Mouse (Mus musculus) frontal cortex, postnatal 36 days (tissue): Measurements from ENCODE around the gene Clcn6.

Source experiments
- DNase-seq, 2 experiments: peaks; one replicate each; pipeline ENCODE4 v3.0.0; 2022; ENCODE audit warnings: low spot score in 2 of 2

Clcn6 gene

DNA sequence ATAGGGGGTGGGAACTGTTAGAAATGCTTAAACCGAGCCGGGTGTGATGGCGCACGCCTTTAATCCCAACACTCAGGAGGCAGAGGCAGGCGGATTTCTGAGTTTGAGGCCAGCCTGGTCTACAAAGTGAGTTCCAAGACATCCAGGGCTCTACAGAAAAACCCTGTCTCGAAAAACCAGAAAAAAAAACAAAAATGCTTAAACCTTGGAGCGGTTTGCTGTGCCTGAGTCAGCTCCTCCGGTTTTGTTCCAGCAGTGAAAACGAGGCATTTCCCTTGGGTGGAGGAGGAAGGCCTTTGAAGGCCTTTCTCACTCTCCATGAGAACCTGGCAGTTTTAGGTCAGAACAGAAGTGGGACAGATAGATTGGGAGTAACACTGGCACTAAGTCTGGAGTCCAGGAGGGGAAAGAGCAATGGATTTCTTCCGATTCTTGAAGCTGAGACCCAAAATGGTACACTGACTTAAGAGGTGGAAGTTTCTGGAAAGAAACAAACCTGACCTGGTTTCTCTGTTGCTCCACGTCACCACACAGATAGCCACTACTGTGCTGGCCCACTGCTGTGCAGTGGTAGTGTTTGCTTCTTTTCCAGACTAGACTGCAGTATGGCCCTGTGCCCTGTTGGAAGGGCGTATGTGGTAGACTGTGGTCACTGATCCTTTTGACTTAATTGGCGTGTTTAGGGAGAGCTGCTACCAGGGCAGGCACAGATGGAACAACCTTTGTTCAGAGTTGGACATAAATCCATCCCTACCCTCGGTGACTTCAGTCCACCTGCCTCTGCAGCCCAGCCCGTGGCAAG, 1.6 kb upstream of the Clcn6 start:
- no peak for DNase-seq

DNA sequence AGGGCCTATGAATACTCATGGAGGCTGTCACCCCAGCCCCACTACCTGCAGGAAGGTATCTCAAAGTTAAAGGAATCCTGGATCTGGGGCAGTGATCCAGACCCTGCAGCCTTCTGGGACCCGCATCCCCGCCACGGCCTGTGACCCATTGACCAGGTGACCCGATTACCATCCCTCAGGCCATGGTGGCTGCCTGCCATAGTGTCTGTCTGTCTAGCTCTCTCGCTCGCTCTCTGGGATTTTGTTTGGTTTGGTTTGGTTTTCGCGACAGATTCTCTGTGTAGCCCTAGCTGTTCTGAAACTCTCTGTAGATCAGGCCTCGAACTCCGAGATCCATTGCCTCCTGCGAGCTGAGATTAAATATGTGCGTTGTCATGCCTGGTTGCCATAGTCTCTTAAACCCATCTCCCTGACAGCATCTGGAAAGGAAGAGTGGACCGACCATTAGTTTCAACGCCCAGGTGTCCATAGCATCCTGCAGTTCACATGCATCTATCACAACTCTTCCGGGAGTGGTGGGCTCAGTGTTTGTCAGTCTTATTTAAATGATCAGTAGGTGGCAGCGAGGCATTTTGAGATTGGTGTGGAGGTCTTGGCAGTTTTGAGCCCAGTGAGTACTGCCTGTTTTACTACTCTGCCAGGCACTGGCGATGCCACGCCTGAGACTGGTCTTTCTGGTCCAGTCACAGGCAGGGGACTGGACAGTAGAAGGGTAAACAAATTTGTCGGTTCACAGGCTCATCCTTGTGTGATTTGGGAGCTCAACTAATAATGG, 820 bp upstream of the Clcn6 start:
- no peak for DNase-seq

DNA sequence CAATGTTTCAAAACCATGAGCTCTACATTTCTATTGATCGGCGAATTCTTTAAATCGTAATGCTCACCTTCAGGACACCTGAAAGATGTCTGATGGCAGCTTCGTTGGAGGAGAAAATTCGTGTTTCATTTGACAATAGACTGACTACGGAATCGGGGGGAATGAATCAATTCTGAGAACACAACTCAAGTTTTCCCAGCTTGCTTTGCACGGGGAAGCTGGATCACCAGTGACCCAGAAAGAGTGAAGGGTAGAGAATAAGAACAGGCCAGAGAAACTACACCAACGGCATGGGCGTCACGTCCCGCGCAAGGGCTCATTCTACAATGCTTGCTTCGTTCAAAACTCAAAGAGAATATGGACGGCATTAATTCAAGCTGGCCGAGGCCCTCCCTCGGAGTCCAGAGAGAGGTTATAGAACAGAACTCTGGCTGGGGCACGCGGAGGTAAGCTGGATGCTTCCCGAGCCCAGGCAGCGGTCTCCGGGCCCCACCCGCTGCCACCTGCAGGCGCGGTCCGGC, 482 bp downstream of the Clcn6 start:
- DNase-seq = no peak

DNA sequence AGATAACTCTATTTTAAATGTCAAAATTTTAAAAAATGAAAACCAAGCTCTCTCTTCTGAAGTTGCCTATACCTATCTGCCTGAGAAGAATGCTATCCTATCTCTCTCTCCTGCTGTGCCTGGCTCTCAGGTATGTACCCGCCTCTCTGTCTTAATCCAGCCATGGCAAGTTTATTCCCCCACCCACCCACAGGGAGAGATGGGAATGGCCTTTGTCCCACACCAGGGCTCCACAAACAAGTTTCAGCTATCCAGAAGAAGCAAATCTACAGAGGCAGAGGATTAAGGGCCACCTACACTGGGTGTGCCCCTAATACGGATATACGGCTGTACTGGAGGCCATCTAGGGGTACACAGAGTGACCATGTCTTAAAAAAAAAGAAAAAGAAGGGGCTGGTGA, 3.2 kb downstream of the Clcn6 start:
- DNase-seq = no peak

DNA sequence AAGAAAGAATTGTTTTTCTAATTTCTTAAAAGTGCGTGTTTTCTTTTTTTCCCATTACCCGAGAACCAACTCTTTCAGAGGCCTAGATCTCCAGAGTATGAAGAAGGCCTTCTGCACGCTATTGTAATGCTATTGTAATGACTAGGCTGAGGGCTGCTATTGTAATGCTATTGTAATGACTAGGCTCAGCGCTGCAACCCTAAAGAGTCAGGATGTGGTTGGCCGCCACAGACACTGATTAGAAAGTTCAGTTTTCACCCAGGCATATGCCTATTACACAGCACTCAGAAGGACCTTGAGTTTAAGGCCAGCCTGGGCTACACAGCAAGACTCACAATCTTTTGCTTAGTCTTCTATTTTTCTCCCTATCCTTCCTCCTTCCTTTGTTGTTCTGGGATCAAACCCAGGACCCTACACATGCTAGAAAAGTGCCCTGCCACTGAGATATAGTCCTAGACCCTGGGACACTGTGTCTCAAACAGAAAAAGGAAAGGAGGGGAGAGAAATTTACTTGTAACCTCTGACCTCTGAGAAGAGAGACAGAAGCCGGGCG, 4.7 kb downstream of the Clcn6 start:
- DNase-seq = no peak

DNA sequence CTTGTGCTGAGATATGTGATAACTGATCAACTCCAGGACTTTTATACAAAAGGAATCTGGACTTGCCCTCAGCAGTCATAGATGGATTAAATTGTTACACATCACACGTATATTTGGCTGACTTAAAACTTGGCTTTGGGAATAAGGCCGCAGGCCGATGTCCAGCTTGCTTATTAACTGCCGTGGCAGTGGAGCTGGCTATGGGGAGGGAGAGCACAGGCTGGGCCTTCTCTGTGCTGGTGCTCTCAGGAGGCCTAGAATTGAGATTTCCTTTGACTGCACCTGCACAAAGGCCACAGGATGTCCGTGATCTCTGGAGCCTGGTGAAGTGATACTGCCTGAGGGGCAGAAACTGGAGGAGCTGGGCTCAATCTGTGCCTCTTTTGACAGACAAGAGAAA, 8.1 kb downstream of the Clcn6 start:
- DNase-seq = no peak

DNA sequence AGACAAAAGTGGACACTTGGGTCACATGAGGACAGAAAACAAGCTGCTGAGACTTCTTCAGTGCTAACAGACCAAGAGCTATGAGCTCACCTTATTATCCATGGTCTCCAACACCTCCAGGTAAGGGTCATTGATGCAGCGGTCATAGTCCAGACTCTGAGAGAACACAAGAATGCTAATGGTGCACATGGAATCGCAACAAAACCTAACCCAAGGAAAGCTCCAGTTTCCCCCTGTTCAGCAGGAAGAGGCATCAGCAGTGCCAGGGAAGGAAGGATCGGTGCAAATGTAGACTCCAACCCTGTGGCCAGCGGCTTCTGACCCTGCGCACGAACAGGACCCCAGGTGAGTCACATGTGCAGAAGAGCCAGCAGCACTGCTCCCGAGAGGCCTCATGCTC, 9.3 kb downstream of the Clcn6 start:
- no peak for DNase-seq

DNA sequence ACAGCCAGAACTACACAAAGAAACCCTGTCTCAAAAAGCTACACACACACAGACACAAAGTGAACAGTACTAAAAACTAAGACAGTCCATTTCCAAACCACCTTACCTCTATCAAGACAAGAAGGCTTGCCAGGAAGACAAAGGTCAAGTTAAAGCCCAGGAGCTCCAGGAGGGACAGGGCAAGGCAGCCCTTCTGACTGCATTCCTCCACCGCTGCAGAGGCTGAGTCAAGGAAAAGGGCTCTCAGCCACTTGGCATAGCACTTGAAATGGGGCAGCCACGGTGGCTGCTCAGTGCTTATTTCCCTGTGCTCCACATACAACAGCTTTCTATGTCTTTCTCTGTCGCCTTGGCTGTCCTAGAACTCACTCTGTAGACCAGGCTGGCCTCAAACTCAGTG, 14.6 kb downstream of the Clcn6 start:
- DNase-seq = no peak

DNA sequence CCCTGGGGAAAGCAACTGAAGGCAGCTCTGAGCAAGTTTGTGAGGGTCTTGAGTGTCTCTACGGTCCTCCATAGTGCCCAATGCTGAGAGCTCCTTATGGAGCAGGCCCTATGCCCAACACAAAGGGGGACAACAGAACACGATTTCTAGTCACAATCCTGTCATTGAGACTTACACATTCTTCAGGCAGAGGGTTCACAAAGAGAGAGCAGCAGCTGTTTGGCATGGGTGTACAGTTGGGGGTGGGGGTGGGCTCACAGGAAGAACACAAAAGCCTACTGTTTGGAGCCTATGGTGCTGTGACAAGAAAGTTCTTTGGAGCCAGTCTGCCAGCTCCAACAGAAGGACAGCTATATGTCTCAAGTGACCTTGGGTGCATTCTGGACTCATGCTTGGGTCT, 20.2 kb downstream of the Clcn6 start:
- DNase-seq = no peak

DNA sequence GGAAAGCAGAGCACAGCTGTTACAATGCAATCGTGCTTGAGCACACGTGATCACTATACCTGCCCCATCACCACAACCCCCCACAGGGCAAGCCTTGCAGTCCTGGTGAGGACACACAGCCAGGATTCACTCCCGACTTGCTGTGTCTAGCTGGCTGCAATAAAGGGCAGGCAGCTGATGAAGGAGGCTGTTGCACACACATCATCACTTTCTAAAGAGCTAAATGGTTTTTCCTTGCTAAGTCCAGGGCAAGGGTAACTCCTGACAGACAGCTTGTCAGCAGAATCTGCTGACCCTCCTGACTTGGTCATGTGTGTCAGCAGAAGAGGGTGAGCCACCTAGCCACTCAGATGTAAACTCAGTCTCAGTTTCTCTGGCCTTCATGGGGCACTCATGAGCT, 21.6 kb downstream of the Clcn6 start:
- no peak for DNase-seq

DNA sequence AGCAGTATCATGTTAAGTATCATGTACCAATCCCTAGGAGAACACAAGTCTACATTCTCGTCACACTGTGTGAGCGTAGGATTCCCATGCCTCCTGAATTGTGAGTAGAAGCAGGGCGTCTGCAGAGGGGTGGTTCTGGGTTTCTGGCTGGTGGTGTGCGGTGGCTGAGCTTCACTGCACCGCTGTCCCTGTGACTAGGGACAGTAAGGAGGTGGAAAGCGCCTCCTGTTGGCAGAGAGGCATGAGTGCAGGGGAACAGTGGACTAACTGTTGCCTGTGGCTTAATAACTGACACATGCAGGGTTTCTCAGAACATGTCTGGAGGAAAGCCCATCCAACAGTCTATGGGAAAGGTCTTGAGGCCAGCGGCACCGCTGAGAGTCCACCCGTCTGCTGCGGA, 23.2 kb downstream of the Clcn6 start:
- DNase-seq = no peak

DNA sequence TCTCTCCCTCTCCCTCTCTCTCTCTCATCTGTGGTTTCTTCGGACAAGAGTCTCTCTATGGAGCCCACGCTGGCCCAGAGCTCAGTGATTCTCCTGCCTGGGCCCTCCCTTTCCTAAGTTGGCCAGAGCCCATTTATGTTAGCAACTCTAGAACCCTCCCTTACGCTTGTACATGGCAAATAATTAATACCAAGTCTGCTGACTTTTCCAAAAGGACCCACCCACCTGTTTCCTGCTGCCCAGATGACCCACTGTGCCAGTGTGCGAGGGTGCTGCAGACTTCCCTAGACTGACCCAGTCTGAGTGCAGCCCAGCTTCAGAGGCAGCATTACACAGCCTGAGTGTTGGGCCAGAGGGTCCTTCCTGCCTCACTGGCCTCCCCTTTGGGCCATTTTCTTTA, 26.4 kb downstream of the Clcn6 start:
- no peak for DNase-seq

DNA sequence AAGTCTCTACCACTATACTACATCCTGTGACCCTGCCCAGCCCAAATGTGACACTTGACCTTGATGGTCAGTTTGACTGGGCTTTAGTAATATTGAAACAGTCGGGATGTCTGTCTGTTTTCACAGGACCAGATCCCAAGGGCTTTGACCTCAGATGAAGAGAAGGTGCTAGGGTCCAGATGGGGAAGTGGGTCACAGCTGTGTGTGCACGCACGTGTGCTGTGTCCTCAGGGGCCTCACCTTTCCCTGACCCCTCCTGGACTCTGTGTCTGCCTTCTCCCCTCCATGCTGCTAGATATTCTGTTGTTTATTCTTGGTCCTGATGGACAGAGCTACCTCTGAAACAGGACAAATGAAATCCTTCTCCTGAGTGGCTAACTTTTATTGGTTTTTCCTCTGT, 27.3 kb downstream of the Clcn6 start:
- DNase-seq = no peak

DNA sequence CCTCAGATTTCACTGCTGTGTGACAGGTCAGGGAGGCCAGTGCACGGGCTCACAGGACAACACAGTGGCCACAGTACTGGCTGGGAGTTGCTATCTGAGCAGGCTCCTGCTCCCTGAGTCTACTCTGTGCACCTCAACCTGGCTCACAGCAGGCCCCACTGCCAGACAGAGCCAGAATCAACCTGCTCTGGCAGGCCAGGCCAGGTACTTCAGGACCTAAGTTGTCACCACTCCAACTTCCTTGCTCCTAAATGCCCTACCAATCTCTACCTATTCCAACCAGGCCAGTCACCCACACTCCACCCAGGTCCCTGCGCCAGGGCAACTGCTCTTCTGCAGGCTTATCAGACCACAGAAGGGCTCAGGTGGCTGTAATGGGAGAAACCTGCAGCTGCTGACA, 29.0 kb downstream of the Clcn6 start:
- no peak for DNase-seq

DNA sequence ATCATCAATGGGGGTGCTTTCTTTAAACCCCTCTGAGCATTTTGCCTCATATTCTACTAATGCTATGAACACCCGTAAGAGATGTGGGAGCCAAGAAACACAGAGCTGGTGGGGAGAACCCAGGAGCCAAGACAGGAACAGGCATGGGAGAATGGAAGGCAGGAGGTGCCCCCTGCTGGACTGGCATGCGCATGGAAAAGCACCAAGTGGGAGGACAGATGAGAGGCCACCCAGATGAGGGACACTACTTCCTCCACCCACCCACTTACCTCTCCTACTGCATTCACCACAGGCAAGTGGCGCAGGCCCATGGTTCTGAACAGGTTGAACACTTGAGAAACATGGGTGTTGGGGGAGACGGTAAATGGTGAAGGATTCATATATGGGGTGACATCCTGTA, 30.2 kb downstream of the Clcn6 start:
- DNase-seq = peak; percentile 66

DNA sequence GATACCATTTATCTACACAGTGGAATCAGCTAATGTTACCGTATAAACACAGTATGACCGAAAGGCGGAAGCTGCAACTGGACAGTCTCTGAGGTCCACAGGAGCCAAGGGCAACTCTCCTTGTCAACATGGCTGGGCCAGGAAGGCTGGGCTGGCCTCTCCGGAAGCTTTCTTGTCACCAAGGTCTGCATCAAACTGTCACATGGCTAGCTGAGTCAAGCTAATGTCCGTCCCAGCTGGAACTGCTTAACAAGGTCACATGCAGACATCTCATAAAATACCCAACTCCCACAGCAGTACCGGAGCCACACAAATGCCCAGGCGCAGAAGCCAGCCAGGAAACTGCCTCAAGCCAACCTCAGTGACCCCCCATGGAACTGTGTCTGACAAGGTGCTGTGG, 34.3 kb downstream of the Clcn6 start:
- DNase-seq = no peak

DNA sequence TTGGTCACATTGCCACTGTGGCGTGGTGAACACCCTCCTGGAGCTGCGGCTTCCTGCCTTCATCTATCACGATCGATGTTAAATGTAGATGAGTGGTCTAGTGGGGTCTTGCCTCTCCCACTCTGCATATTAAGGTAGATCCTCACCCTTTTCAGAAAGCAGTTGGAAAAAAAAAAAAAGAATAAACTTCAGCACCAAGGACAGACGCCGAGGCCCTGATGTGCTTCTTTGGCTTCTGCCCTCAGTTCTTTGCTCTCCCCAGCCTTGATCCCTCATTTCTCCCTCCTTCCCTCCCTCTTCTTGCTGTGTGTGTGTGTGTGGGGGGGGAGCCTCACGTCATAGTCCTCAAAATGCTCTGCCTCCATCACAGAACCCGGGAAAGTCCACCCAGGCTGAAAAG, 36.8 kb downstream of the Clcn6 start:
- no peak for DNase-seq

DNA sequence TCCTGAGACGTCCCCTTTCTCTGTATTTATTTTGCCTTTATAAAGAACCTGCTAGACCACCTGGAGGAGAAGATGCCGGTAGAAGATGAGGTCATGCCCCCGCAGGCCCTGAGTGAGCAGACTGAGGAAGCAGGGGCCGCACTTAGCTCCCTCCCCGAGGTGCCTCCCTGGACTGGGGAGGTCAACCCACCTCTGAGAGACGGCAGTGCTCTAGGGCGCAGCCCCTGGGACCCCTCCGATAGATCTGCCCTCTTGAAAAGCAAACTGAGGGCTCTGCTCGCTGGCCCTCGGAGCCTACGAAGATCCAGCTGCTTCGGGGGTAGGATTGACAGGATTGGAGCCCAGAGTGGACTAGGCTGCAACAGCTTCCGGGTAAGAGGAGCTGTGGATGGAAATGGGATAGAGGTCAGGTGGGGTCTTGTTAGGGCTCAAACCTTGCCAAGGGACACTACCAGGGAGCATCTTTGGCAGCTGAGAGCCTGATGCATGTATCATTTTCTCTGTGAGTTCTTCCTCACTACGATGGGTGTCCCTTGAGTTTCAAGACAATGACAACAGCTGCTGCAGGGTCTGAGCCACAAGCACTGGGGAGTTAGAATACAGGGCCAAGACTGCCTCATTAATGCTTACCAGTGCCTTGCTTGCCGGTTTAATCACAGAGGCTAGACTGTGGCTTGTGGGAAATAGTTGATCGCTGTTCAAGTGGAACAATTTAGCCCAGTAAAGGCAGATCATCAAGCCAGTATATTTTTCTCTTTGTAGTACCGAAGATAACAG, 37.4 kb downstream of the Clcn6 start:
- DNase-seq = no peak

DNA sequence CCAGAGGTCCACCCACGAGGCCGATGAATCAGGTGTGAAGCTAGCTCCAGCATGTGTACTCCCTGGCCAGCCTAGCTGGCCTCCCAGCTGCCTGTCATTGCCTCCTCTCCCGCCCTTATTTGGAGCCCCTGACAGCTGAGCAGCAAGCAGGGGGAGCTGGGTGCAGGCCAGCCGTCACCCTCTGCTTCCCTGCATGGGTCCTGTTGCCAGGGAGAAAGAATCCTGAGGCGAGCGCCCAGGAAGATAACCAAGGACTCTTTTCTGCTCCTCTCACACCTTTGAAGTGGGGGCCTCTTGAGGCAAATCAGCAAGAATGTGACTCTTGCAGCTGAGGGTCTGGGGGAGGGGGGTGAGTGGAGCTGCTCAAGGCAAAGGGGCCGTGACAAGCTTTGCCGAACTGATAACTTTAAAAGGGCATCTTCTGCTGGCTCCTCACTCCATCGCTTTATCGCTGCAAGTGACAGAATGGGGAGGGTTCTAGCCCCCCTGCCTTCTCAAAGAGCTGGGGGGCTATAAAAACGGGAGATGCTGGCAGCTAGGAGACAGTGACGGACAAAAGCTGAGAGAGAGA, 38.3 kb downstream of the Clcn6 start, which contains the start of gene Nppa:
Gene Nppa (plus strand): TSS at position 521 of the 571 bp plus-strand sequence.
- no peak for DNase-seq

DNA sequence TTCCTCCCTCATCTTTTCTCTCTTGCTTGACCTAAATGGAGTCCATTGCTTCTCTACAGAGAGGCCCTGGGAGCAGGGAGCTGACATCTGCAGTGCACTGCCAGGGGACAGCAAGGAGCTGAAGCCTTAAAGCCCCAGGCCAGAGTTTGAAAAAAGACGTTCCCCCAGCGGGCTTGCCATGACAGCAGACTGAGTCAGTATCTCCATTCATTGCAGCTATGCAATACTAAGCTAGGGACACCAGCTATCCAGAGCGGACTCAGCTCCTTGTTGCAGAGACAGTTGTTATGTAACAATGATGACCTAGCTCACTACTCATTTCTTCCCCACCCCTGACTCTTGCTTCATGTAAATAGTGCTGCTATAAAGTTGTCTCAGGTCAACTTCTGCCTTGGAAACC, 43.3 kb downstream of the Clcn6 start:
- no peak for DNase-seq

DNA sequence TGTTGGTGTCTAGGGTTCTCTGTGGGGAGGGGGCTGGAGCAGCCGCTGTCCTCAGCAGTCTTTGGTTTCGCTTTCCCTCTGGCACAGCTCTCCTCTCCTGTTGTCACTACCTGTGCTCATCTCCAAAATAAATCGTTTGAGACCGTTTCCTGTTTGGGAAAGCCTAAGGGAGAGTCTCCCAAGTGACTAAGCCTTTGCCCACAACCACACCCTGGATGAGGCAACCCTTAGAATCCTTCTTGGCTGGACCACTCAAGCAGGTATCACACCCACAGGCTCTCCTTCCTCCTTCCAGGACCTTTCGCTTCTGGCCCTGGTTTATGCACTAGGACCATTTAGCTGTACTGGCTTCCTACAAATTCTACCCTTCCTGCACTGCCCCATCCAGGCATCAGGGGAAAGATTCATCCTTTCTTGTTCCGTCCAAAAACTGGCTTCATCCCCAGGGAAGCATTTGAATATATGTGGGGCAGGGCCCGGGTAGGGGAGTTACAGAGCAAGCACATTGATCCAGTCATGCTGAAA, 45.0 kb downstream of the Clcn6 start:
- DNase-seq = no peak
